Mouse (Mus musculus) spleen, postnatal 4 days (tissue): ENCODE measurements around the gene Tle2.

ENCODE experiments used
- DNase-seq, 2 experiments: peaks; one replicate each; pipeline ENCODE4 v3.0.0; 2022; ENCODE audit warnings: low spot score in 2 of 2

Gene Tle2

GRCm38 (mm10) chr10:81553807-81554755 is 20.3 kb upstream of the Tle2 start:
- DNase-seq, result no peak

DNA sequence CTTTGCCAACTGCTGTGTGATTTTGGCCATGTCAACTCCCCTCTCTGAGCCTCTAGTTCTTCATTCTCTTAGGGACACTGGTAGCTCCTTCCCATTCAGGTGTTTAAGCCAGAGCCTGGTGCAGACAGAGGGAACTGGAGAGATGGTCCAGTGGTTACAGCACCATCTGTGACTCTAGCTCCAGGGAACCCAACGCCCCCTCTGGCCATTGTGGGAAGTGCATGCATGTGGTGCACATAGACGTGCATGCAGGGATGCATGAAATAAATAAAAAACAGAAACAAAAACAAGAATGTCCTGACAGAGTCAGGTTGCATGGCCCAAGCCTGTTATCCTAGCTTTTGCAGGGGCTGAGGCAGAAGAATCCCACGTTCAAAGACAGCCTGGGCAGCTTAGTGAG is 18.1 kb upstream of the Tle2 start:
- no peak for DNase-seq

- DNase-seq, result no peak
Observed at GRCm38 (mm10) chr10:81557491-81557890, 16.9 kb upstream of the Tle2 start.

DNA sequence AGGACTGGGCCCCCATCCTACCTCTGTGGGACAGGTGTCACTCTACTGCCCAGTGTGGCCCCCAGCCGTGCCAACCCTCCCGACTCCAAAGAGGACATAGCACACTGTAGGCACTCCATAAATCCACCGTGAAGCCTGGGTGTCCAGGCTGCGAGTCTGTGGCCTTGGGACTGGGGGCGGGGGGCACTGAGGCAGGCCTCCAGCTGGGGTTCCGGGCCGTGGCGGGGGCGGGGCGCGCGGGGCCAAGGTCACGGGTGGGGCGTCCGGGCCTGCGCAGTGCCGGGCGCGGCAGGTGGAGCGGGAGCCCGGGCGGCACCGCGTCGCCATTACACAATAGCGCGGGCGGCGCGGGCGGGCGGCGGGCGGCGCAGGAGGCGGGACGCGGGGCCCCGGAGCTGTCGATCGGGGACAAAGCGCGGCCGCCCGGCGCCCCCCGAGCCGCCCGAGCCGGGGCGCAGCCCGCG is 15.2 kb upstream of the Tle2 start, which contains the start of gene Aes:
Aes (plus strand) TSS at position 326 of the 464 bp plus-strand sequence.
- peak; percentile 76 to 87 for DNase-seq

DNA sequence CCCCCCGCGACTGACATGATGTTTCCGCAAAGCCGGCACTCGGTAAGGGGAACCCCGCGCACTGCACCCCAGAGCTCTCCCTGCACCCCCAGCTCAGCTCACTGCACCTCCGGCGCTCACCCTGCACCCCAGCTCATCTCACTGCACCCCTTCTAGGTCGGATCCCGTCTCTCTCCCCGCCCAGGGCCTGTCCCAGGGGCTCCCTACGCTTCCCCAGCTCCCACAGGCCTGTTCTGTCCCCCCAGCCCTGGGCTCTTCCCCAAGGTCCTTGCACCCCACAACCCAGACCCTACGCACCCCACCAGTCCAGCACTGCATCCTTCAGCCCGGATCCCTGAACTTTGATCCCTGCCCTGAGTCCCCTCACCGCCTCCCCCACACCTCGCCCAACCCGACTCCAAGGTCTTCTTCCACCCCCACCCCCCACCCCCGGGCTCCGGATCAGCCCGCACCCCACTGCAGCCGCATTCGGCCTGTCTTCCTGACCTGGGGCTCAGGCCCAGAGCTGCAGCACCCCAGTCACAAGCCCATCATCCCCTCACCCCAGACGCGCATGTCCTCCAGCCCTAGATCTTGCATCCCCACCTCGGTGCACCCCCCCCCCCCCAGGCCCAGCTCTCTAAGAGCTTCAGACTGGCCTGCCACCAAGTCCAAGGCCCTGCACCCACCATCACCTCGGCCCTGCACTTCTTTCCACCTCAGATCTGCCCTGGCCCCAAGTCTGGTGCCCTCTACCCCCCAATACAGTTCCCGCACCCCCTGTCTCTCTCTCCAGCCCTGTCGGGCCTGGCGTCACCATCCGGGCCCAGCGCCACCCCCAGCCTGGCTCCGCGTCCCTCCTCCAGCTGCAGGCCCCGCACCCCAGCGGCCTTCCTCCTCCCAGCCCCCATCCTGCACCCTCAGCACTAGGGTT is 14.5 kb upstream of the Tle2 start:
- DNase-seq, result peak; percentile 63 to 86

DNA sequence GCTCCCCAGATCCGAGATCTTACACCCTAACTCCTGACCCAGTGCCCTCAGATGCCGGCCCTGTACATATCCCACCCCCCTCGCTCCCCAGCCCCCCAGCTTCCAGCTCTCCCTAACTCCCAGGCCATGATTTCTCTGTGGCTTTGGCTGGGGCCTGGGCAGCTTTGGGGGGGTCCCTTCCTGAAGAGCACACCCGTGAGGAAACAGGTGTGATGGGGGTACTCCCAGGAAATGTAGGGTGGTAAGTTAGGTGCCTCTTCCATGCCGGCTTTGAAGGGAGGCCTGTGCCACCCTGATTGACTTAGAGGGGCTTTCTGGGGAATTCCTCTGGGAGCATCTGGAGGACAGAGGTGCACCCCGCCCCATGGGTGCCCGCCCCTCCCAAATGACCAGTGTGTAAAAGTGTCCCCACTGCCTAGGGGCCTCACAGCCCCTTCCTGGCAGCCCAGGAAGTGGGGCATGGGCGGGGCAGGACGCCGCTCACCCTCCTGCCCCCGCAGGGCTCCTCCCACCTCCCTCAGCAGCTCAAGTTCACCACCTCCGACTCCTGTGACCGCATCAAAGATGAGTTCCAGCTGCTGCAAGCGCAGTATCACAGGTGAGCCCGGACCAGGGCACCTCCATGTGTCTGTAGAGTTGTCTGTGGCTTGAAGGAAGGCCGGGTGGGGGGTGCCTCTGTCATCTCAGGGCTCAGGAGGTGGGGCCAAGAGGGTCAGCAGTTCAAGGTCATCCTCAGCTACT is 13.5 kb upstream of the Tle2 start:
- DNase-seq, result peak; percentile 68 to 80

- no peak for DNase-seq
Observed at GRCm38 (mm10) chr10:81562411-81562810, 11.9 kb upstream of the Tle2 start.

DNA sequence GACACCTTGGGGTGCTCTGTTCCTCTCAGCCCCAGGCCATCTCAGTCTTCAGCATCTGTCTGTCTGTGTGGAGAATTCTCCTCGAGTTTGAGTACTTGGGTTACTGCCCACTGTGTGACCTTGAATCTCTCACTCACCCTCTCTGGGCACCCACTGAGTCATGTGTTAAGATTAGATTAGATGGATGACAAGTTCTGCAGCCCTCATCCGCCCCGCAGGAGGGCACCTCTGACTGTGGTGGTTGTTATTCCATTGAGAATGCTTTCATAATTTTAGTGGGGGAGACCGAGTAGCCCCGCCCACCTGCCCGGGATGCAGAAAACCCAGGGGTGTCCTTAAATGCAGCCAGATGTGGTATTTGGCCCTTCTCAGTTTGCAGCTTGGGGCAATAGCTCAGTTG is 10.9 kb upstream of the Tle2 start:
- no peak for DNase-seq

GRCm38 (mm10) chr10:81564216-81564615 is 10.1 kb upstream of the Tle2 start:
- no peak for DNase-seq

GRCm38 (mm10) chr10:81564734-81565133 is 9.6 kb upstream of the Tle2 start:
- DNase-seq, result peak; percentile 66 to 87

- DNase-seq, result no peak
Observed at GRCm38 (mm10) chr10:81565257-81566228, 8.8 kb upstream of the Tle2 start.

GRCm38 (mm10) chr10:81568381-81569191 is 5.8 kb upstream of the Tle2 start:
- peak in 1 of 2 experiments; percentile 18 for DNase-seq

- DNase-seq, result no peak
Observed at GRCm38 (mm10) chr10:81569507-81570237, 4.7 kb upstream of the Tle2 start.

DNA sequence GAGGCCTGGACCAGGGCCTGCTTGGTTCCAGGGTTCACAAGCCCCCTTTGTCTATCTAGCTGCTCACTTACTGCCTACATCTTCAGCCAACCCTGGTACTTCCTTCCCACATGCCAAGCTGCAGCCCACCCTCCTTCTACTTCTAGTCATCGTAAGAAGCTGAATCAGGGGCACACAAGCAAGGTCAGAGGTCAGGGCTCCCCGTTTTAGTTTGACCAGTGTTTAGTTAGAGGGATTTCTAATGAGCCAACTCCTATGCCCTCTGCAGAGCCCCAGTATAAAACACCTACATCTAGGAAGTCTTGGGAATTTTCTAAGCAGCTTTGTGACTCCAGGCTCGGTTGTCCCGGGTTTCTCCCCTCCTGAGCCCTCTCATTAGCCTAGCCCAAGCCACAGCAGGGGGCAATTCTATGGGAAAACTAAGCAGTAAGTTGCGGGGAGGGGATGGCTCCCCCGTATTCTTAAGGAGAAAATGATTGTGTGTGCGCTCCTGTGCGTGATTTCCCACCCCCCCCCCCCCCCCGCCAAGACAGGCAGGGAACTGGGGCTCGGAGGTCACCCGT is 4.0 kb upstream of the Tle2 start:
- DNase-seq, result no peak

GRCm38 (mm10) chr10:81570831-81571500 is 3.4 kb upstream of the Tle2 start:
- DNase-seq, result peak; percentile 77 to 88

GRCm38 (mm10) chr10:81571501-81571876 is 2.9 kb upstream of the Tle2 start:
- peak; percentile 90 to 93 for DNase-seq

- DNase-seq, result no peak
Observed at GRCm38 (mm10) chr10:81572133-81572671, 2.2 kb upstream of the Tle2 start.

- DNase-seq, result no peak
Observed at GRCm38 (mm10) chr10:81572975-81573374, 1.4 kb upstream of the Tle2 start.
